Mouse (Mus musculus) kidney, adult 2 months (tissue): ENCODE measurements around the gene Dnajc7.

Experiments
- CTCF ChIP-seq: fragments of 200-500 bp; conservative IDR thresholded peaks from 2 replicates; pipeline ENCODE4 v1.5.1; 2011; ENCODE audit warnings: low read depth, mild to moderate bottlenecking, control low read depth, low read length, moderate library complexity, mixed read lengths; ENCODE audit not compliant: insufficient read depth, insufficient read length
- POLR2A ChIP-seq: fragments of 200-500 bp; IDR thresholded peaks from one replicate; pipeline ENCODE4 v1.6.1; 2011; ENCODE audit warnings: low read depth, low read length, control low read depth

DNA sequence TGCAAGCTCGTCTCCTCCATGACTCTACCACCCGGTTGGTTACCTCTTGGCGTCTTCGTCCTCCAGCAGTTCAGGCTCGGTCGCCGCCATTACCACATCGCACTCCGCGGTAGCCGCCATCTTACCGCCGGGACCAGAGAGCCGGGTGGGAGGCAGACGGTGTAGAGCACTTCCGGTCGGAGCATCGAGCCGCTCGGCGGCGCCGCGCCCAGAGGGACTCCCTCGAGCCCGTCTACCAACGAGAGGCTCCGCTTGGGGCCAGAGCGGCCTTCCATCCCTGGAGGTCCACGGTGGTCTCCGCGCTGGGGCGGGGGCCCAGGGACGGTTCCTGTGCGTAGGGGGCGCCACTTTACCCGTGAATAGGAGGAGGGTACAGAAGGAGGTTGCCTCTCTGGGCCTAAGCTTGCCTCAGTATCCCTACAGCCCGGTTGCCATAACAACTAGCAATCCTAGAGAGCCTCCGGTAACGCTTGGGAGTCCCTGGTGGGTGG, 438 bp downstream of the Dnajc7 start:
- TF ChIP-seq CTCF: no peak
- peak; percentile 59 for TF ChIP-seq POLR2A
